Mouse (Mus musculus) G1E-ER4 (cell line): ENCODE results near the gene Rcn3. TPM values are rescaled to one million over a fixed set of nuclear protein-coding genes. Genes with fewer than 3 reads are reported as not detected.

Experiments used
- GATA1 ChIP-seq: IDR thresholded peaks from one replicate; pipeline ENCODE4 v1.8.0; 2012; ENCODE audit warnings: low read length, inconsistent platforms
- polyA plus RNA-seq: library from polyadenylated mRNA; stranded (reverse); fragments of >175 nt; gene quantifications from 2 replicates; pipeline ENCODE4 v1.2.3, GENCODE M21; 2012

The Rcn3 gene
- 1.2 and 1.8 TPM in 2 replicates for polyA plus RNA-seq

DNA sequence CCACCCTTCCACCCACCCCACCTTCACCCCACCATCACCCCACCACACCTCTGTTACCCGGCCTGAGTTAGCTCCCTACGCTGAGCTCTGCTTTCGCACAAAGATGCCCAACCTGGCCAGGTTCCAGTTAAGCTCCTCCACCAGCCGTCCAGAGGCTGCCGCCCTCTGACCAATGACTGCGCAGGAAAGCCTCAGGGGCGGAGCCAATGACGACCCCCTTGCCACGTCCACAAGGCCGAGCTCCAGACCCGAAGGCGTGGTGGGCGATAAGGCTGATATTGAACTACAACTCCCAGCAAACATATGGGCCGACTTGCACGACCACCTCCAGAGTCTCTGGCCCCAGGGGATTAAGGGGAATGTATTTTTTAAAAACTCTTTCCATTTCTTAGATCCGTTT is at the start of gene Rcn3:
Gene Rcn3, minus strand, starts transcription at position 174 of the 400 bp plus-strand sequence.
- no peak for TF ChIP-seq GATA1

DNA sequence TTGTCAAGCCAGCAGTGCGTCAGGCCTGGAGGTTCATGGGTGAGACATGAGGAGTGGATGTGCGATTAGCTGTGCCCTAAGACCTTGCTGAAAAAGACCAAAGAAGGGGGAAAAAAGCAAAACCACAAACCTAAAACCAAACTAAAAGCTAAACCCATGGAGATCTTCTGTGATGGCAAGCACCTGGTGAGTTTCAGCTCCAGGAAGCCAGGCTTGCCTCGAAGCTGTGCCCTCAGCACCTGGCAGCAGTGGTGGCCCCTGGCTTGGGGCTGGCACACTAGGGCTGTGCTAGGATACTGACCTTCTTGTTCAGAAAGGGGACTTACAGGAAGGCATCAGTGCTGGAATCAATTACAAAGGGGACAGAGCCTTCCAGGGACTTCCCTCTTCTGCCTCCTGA is 49.3 kb upstream of the Rcn3 start:
- no peak for TF ChIP-seq GATA1

DNA sequence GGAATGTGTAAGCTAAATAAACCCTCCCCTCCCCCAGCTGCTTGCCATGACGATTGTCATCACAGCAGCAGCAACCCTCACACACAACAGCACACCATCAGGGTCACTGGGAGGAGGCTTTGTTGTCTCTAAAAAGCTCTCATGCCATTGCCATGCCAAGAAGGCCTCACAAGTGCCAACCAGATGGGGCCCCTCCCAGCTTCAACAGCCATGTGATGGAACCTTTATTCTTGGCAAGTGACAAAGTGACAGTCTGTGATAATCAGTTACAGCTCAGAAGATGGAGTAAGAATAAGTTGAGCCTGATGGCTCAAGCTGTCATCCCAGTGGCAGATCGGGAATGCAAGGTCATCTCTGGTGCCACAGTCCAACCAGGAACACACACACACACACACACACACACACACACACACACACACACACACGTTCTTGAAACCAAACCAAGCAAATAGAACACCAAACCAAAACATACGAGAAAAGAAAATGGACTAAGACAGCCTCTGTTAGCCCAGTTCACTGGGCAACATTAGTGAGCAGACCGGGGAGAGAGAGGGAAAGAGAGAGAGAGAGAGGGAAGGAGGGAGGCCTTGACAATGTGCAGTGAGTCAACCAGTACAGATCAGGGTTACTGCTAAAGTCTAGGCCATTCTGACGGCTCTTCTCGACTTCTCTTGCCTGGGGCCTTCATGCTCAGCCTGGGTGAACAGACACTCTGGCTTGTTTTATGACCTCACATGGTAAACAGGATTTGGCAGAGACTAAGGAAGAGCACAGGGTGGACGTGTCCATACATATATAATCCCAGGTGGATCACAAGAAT is 48.1 kb upstream of the Rcn3 start:
- no peak for TF ChIP-seq GATA1

DNA sequence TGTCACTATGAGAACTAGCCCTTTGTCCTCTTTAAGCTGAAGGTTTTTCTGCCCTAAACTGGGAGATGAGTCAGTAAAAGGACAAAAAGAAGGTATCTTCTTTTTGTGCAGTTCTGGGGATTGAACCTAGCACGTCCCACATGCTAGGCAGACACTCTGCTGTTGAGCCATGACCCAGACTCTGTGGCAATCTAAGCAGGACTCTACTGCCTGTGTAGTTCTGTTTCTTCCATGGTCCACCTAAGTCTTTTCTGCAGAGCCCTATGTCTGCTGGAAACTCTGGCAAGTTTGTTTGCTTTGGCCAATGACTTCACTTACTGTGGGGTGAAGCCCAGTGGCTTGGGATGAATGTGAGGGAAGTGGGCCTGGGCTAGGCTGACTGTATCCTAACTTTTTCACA is 46.4 kb upstream of the Rcn3 start:
- no peak for TF ChIP-seq GATA1

DNA sequence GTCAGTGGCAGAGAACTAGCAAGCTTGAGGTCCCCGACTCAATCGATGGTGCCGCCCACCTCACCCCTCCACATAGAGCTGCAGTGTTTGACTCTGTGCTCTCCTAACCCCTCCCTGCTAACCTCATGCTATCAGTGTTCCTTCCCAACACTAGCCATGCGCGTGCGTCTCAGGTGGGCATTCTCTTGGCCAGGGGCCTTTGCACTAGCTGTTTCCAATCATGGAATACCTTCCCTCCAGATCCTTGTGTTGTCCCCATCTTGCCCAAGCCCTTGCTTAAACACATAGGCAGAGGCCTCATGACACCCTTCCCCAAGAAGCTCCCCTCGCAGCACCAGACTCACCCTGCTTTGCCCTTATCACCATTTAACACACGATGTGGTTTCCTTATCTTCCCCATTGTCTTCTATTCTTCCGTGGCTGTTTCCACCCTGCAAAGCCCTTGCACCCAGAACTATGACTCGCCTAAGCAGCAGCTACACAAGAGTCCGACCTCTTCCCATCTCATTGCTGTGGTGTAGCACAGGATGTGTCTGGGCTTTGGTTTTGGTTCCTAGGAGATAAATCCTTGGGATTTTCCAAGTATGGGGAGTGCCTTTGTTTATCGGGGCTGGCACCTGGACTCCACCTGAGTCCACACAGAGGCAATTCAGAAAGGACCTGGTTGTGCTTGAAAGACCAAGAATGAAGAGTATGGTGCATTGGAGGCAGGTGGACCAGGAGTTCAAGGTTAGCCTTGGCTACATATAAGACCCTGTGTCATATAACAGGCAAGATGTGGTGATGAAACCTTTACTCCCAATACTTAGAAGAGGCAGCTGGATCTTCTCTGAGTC is 45.4 kb upstream of the Rcn3 start:
- peak; percentile 97 for TF ChIP-seq GATA1

DNA sequence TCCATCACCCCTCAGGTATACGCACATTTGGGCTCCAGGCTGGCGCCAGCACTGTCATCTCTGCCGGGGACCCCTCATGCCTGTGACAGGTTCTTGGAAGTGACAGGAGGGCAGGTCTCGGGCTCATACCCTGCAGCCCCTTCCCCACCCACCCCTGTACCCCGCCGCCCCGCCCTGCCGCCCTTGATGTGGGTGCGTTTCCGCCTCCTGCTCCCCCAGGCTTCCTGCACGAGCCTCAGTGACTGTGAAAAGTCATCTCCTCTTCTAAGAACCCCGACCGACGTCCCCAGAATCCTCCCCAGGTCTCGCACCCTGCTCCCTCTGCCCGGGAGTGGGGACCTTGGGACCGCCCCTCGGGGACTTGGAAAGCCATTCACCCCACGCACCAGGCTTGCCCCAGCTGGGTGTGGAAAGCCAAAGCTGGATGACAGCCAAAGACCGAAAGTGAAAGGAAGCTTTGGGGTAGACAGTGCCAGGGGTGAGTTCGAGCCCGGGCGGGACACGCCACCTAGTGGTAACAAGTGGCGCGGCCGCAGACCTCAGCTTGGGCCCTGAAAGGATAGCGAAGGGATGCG is 44.1 kb upstream of the Rcn3 start, which contains the start of the genes Gm45713 and Flt3l:
Gene Gm45713, minus strand, starts transcription at position 239 of the 575 bp plus-strand sequence.
Gene Flt3l, minus strand, starts transcription at position 440 of the 575 bp plus-strand sequence.
- no peak for TF ChIP-seq GATA1

DNA sequence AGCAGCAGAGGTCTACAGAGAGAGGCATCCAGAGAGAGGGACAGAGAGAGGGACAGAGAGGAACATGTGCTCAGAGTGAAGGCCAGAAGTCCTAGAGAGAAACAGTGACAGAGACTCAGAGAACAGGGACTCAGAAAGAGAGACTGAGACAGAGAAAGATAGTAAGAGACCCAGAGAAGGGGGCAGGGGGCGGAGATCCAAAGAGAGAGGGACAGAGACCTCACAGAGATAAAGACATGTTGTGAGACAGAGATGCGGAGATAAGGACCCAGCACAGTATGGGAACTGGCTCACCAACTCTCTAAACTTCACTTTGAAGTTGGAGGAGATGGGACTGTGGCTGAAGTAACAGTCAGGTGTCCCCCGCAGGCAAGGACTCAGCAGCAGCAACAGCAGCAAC is 43.3 kb upstream of the Rcn3 start:
- TF ChIP-seq GATA1 = peak; percentile 81

DNA sequence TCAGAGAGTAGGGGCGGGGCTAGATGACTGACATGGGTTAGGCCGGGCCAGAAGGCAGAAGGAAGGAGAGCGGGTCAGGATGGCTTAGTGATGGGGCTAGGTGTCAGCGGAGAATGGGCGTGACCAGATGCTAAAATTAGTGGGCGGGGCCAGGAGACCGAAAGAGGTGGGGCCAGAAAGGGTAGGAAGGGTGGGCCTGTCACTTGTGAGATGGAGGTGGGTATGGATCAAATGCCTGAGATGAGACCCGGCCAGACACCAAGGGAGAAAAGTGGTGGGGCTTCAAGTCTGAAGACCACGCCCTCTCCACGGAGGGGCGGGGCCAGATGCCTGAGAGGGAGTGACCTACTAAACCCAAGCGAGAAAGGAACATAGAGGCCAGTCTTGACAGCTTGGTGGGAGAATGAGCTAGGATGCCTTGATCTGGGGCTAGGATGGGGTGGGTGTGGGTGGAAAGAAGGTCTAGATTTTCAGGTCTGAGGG is 42.6 kb upstream of the Rcn3 start:
- no peak for TF ChIP-seq GATA1

DNA sequence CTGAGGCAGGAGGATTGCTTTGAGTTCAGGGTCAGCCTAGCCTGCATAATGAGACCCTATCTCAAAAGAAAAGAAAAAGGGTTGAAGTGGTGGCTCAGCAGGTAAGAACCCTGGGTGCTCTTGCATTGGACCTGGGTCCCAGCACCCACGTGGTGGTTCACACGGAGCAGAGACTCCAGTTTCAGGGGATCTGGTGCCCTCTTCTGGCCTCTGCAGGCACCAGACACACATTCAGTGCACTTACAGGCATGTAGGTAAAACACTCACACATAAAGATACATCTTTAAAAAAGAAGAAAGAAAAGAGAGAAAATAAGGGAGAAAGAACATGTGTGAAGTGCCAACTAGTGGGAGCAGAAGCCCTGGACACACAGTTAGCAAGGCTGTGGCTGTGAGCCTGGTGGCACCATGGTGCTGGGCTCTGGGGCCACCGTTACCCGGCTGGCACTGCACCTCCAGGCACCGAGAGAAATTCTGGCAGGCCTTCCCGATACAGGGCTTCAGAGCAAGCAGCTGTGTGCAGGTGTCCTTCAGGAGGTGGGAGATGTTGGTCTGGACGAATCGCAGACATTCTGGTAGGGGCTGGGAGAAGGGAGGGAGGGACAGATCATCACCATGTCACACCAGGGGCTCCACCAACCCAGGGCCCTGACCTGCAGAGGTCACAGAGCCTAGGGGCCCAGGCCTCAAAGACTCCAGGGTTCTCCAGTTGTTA is 41.6 kb upstream of the Rcn3 start:
- TF ChIP-seq GATA1 = no peak

DNA sequence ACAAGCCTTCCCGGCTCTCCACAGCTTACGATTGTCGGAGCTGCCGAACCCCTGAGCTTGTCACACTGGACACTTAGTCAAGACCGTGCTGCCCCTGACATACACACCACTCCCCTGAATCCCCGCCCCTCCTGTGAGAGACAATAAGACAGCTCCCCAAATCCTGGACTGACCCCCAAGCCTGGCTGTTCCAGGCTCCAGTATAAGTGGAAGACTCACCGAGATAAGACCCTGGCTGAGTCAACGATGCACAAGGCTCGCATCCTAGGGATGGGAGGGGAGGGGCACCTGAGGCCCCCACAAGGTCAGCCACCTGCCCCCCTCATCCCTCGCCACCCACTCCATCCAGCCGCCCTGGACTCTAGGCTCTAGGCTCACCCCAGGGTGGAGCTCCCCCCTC is 39.8 kb upstream of the Rcn3 start:
- no peak for TF ChIP-seq GATA1

DNA sequence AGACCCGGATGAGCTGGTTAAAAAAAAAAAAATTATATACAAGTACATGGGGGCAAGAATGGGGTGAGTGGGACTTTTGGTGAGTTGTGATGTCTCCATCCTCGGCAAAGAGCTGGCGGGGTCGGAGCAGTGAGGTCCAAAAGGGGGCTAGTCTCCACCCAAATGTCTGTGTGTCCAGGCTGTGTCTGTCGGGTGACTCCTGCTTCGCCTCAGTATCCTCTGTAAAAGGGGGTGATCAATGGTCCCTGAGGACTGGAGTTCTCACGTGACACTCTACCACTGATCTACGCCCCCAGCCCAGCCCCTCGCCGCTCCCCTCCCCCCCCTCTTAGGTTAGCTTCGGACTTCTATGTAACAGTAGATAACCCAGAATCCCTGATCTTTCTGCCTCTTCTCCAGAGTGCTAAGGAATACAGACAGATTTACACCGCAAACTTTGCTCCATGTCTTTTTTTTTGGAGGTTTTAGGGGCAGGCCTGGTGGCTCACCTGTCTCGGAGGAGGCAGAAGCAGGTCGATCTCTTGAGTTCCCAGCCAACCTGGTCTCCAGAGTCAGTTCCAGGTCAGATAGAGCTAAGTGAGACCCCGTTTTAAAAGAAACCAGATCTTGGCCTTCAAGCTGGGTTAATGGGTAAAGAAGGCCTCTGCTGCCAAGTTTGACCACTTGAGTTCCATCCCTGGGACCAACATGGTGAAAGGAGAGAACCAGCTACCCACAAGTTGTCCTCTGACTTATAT is 37.9 kb upstream of the Rcn3 start:
- no peak for TF ChIP-seq GATA1

DNA sequence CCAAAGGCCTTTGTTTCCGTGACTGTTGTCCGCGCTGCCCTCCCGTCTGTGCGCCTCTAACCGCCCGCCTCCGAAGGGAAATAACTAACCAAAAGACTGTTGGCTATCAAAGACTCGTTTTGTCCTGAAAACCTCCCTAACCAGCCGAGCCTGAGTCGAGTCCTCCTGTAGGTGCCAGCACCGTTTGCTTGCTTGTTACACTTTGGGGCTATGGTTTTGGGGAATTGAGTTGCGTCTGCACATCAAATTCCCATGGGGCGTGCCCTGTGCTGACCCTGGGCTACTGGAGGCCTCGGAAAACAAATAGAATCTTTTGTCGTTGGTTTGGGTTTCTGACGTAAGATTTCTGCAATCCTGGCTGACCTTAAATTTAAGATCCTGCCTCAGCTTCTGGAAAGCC is 37.3 kb upstream of the Rcn3 start:
- no peak for TF ChIP-seq GATA1

DNA sequence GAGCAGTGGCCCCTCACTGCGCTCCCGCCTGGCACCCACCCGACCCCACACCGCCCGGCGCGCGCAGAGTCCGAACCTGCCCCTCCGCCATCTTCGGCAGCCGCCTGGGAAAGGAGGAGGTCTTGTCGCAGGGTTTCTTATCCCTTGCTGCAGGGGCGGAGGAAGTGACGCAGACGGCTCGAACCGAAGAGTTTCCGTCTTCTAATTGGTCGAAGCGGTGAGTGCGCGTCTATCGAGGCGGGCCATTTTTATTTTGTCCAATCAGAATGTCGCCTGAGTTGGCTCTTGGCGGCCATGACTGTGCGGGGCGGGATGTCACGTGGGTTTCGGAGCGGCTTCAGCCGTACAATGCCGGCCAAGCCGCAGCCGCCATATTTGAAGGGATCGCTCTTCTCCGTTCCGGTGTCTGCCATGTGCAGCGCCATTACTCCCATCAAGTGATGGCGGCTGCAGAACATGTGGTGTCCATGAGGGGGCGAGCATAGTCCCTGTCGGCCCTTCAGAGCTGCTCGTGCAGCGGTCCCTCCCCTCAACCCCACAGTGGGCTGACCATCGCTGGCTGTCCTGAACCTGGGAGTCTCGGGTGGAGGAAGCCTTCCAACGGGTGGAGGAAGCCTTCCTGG is 36.7 kb upstream of the Rcn3 start, which contains the start of gene Rpl13a:
Gene Rpl13a, minus strand, starts transcription at position 138 of the 623 bp plus-strand sequence.
- no peak for TF ChIP-seq GATA1

DNA sequence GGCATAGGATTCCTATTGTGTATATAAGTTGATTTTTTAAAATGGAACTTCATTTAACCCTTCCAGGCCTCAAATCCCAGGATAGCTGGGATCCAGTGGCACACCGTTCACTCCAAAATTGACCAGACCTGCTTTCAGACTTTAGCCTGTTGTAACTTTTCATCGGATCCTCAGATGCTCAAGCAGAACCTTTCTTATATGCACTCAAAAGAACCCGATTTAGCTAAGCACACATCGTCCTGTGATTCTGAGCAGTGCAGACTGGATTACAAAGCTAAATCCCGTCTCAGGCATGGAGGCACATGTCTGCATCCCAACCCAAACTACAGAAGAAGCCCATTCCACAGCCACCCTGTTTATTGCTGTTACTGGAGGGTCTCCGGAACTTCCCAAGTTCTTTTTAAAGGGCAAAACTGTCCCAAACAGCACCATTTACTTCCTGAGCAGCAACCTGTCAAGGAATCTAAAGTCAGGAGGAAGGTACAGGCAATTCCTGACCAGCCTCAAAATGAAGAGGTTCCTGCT is 35.7 kb upstream of the Rcn3 start:
- no peak for TF ChIP-seq GATA1
